Mouse (Mus musculus) MEL (cell line): Measurements from ENCODE around the gene H2afv. TPM values are rescaled to one million over a fixed set of nuclear protein-coding genes. Genes with fewer than 3 reads are reported as not detected.
A peak's percentile ranks its signal among the peaks of the same experiment; 100 is the strongest.

Experiments used
- DNase-seq: peaks from one replicate; pipeline ENCODE4 v3.0.0; 2011; ENCODE audit warnings: low read depth, low spot score
- H3K27ac ChIP-seq: 2 replicates; pipeline ENCODE4 v1.5.1; 2012; ENCODE audit warnings: low read depth, mild to moderate bottlenecking, control low read depth, low read length, moderate library complexity; ENCODE audit not compliant: control insufficient read depth
- H3K27me3 ChIP-seq, 2 experiments: fragments of 150-350 bp in 1 of 2; sonication (generic) in 1 of 2; 2 replicates each; pipeline ENCODE4 v1.6.1; 2012; ENCODE audit warnings: low read length in 2 of 2, mild to moderate bottlenecking in 2 of 2, improper control_type of control experiment in 1 of 2, moderate library complexity in 1 of 2; ENCODE audit not compliant: insufficient read depth in 2 of 2, control insufficient read depth in 1 of 2
- H3K36me3 ChIP-seq, 2 experiments: 2 replicates each; pipeline ENCODE4 v1.6.1; 2012 to 2014; ENCODE audit warnings: low read length in 2 of 2, improper control_type of control experiment in 1 of 2, inconsistent platforms in 1 of 2, mild to moderate bottlenecking in 1 of 2; ENCODE audit not compliant: insufficient read depth in 2 of 2, control insufficient read depth in 1 of 2
- H3K4me1 ChIP-seq, 2 experiments: fragments of 150-350 bp in 1 of 2; sonication (generic) in 1 of 2; 2 replicates each; pipeline ENCODE4 v1.6.1; 2012; ENCODE audit warnings: low read length in 2 of 2, improper control_type of control experiment in 1 of 2, mild to moderate bottlenecking in 1 of 2; ENCODE audit not compliant: insufficient read depth in 2 of 2, control insufficient read depth in 1 of 2
- H3K4me3 ChIP-seq, 2 experiments: fragments of 150-350 bp in 1 of 2; sonication (generic) in 1 of 2; 2 replicates each; pipeline ENCODE4 v1.5.1; 2012; ENCODE audit warnings: low read depth in 2 of 2, low read length in 2 of 2, mild to moderate bottlenecking in 2 of 2, moderate library complexity in 2 of 2, control low read depth in 1 of 2, improper control_type of control experiment in 1 of 2; ENCODE audit not compliant: control insufficient read depth in 1 of 2, insufficient read depth in 1 of 2
- H3K79me2 ChIP-seq: 2 replicates; pipeline ENCODE4 v1.6.1; 2012; ENCODE audit warnings: mild to moderate bottlenecking, low read length, moderate library complexity; ENCODE audit not compliant: control insufficient read depth, poor library complexity, insufficient read depth
- H3K9ac ChIP-seq: 2 replicates; pipeline ENCODE4 v1.6.1; 2012; ENCODE audit warnings: low read depth, mild to moderate bottlenecking, control low read depth, low read length, moderate library complexity; ENCODE audit not compliant: control insufficient read depth, poor library complexity, severe bottlenecking
- H3K9me3 ChIP-seq: fragments of 150-350 bp; sonication (generic); replicated peaks from 2 replicates; pipeline ENCODE4 v1.6.1; 2012; ENCODE audit warnings: mild to moderate bottlenecking, low read length, improper control_type of control experiment, moderate library complexity; ENCODE audit not compliant: insufficient read depth
- BHLHE40 ChIP-seq: IDR thresholded peaks from 2 replicates; pipeline ENCODE4 v1.6.1; 2012; ENCODE audit warnings: low read depth, mild to moderate bottlenecking, inconsistent platforms, low read length, improper control_type of control experiment, borderline replicate concordance
- CHD1 ChIP-seq: IDR thresholded peaks from 2 replicates; pipeline ENCODE4 v1.6.1; 2012; ENCODE audit warnings: low read depth, mild to moderate bottlenecking, inconsistent platforms, low read length, improper control_type of control experiment
- CTCF ChIP-seq, 3 experiments: IDR thresholded peaks in 2 of 3; conservative IDR thresholded peaks in 1 of 3; 2 replicates each; pipeline ENCODE4 v1.5.1; 2011 to 2012; ENCODE audit warnings: low read length in 3 of 3, low read depth in 2 of 3, mild to moderate bottlenecking in 2 of 3, improper control_type of control experiment in 1 of 3, inconsistent platforms in 1 of 3, mixed read lengths in 1 of 3, moderate library complexity in 1 of 3; ENCODE audit not compliant: control insufficient read depth in 1 of 3, insufficient read depth in 1 of 3, poor library complexity in 1 of 3, severe bottlenecking in 1 of 3
- ETS1 ChIP-seq: IDR thresholded peaks from 2 replicates; pipeline ENCODE4 v1.6.1; 2012; ENCODE audit warnings: low read depth, mild to moderate bottlenecking, inconsistent platforms, low read length, improper control_type of control experiment, moderate library complexity
- GATA1 ChIP-seq: IDR thresholded peaks from 2 replicates; pipeline ENCODE4 v1.6.1; 2011; ENCODE audit warnings: low read depth, low read length, improper control_type of control experiment
- HCFC1 ChIP-seq: IDR thresholded peaks from 2 replicates; pipeline ENCODE4 v1.6.1; 2012; ENCODE audit warnings: low read depth, mild to moderate bottlenecking, inconsistent platforms, low read length, improper control_type of control experiment, moderate library complexity
- JUND ChIP-seq: IDR thresholded peaks from 2 replicates; pipeline ENCODE4 v1.6.1; 2011; ENCODE audit warnings: low read depth, mild to moderate bottlenecking, improper control_type of control experiment, low read length
- KAT2A ChIP-seq: conservative IDR thresholded peaks from 2 replicates; pipeline ENCODE4 v1.6.1; 2012; ENCODE audit warnings: low read depth, low read length, improper control_type of control experiment, inconsistent platforms
- MAFK ChIP-seq: IDR thresholded peaks from 2 replicates; pipeline ENCODE4 v1.6.1; 2011; ENCODE audit warnings: low read depth, mild to moderate bottlenecking, low read length, improper control_type of control experiment, borderline replicate concordance
- MAX ChIP-seq: IDR thresholded peaks from 2 replicates; pipeline ENCODE4 v1.6.1; 2011; ENCODE audit warnings: low read length, improper control_type of control experiment
- MAZ ChIP-seq: IDR thresholded peaks from 2 replicates; pipeline ENCODE4 v1.6.1; 2012; ENCODE audit warnings: low read depth, mild to moderate bottlenecking, inconsistent platforms, low read length, improper control_type of control experiment
- MEF2A ChIP-seq: IDR thresholded peaks from 2 replicates; pipeline ENCODE4 v1.6.1; 2014; ENCODE audit warnings: low read depth, mild to moderate bottlenecking, inconsistent platforms, low read length, improper control_type of control experiment; ENCODE audit not compliant: poor library complexity, insufficient replicate concordance, severe bottlenecking; ENCODE audit errors: extremely low read depth
- MYB ChIP-seq: IDR thresholded peaks from 2 replicates; pipeline ENCODE4 v1.6.1; 2011; ENCODE audit warnings: mild to moderate bottlenecking, low read depth, low read length, improper control_type of control experiment
- MYC ChIP-seq: IDR thresholded peaks from 2 replicates; pipeline ENCODE4 v1.6.1; 2011; ENCODE audit warnings: low read depth, mild to moderate bottlenecking, low read length, improper control_type of control experiment, moderate library complexity
- NELFE ChIP-seq: IDR thresholded peaks from 2 replicates; pipeline ENCODE4 v1.6.1; 2011; ENCODE audit warnings: low read depth, low read length, improper control_type of control experiment
- NRF1 ChIP-seq: IDR thresholded peaks from 2 replicates; pipeline ENCODE4 v1.6.1; 2014; ENCODE audit warnings: low read depth, mild to moderate bottlenecking, inconsistent platforms, low read length, improper control_type of control experiment, moderate library complexity; ENCODE audit not compliant: poor library complexity, insufficient read depth, severe bottlenecking
- POLR2A ChIP-seq, 2 experiments: IDR thresholded peaks; 2 replicates each; pipeline ENCODE4 v1.6.1; 2011 to 2012; ENCODE audit warnings: low read length in 2 of 2, mild to moderate bottlenecking in 2 of 2, control low read depth in 1 of 2, improper control_type of control experiment in 1 of 2, low read depth in 1 of 2, moderate library complexity in 1 of 2; ENCODE audit not compliant: control insufficient read depth in 1 of 2, insufficient read depth in 1 of 2, poor library complexity in 1 of 2
- POLR2AphosphoS2 ChIP-seq: IDR thresholded peaks from 2 replicates; pipeline ENCODE4 v1.6.1; 2011; ENCODE audit warnings: low read length, improper control_type of control experiment
- POLR2AphosphoS5 ChIP-seq: IDR thresholded peaks from 2 replicates; pipeline ENCODE4 v1.6.1; 2012; ENCODE audit warnings: low read depth, borderline replicate concordance, mild to moderate bottlenecking, inconsistent platforms, low read length, moderate library complexity, mixed read lengths
- RAD21 ChIP-seq: IDR thresholded peaks from 2 replicates; pipeline ENCODE4 v1.6.1; 2011; ENCODE audit warnings: mild to moderate bottlenecking, low read depth, low read length, improper control_type of control experiment
- RCOR1 ChIP-seq: IDR thresholded peaks from 2 replicates; pipeline ENCODE4 v1.6.1; 2012; ENCODE audit warnings: low read depth, mild to moderate bottlenecking, inconsistent platforms, low read length, improper control_type of control experiment
- SMC3 ChIP-seq: IDR thresholded peaks from 2 replicates; pipeline ENCODE4 v1.6.1; 2011; ENCODE audit warnings: low read depth, low read length, improper control_type of control experiment
- TAL1 ChIP-seq: IDR thresholded peaks from 2 replicates; pipeline ENCODE4 v1.6.1; 2012; ENCODE audit warnings: mild to moderate bottlenecking, inconsistent platforms, low read length, moderate library complexity, mixed read lengths
- TBP ChIP-seq: IDR thresholded peaks from 2 replicates; pipeline ENCODE4 v1.8.0; 2011; ENCODE audit warnings: low read depth, low read length, improper control_type of control experiment
- UBTF ChIP-seq: IDR thresholded peaks from 2 replicates; pipeline ENCODE4 v1.6.1; 2012; ENCODE audit warnings: low read depth, mild to moderate bottlenecking, inconsistent platforms, low read length, improper control_type of control experiment, moderate library complexity, borderline replicate concordance; ENCODE audit not compliant: insufficient read depth
- USF1 ChIP-seq: IDR thresholded peaks from 2 replicates; pipeline ENCODE4 v1.6.1; 2014; ENCODE audit warnings: low read depth, mild to moderate bottlenecking, inconsistent platforms, low read length, improper control_type of control experiment, moderate library complexity
- ZC3H11A ChIP-seq: IDR thresholded peaks from 2 replicates; pipeline ENCODE4 v1.6.1; 2012; ENCODE audit warnings: low read depth, mild to moderate bottlenecking, inconsistent platforms, low read length, improper control_type of control experiment
- ZKSCAN1 ChIP-seq: IDR thresholded peaks from 2 replicates; pipeline ENCODE4 v1.6.1; 2012; ENCODE audit warnings: low read depth, mild to moderate bottlenecking, inconsistent platforms, low read length, improper control_type of control experiment, moderate library complexity
- ZMIZ1 ChIP-seq: IDR thresholded peaks from 2 replicates; pipeline ENCODE4 v1.6.1; 2012; ENCODE audit warnings: low read depth, mild to moderate bottlenecking, inconsistent platforms, low read length, improper control_type of control experiment, moderate library complexity
- ZNF384 ChIP-seq: IDR thresholded peaks from 2 replicates; pipeline ENCODE4 v1.6.1; 2012; ENCODE audit warnings: low read depth, mild to moderate bottlenecking, inconsistent platforms, low read length, improper control_type of control experiment
- polyA plus RNA-seq, 2 experiments: library from polyadenylated mRNA; stranded (reverse) in 1 of 2; unstranded in 1 of 2; fragments of >175 nt in 1 of 2; fragments of >200 nt in 1 of 2; gene quantifications; 2 replicates each; pipeline versions ENCODE4 v1.2.1 to v1.2.4; 2012; ENCODE audit warnings: low replicate concordance in 2 of 2, low read depth in 1 of 2; ENCODE audit not compliant: insufficient read length in 2 of 2, insufficient read depth in 1 of 2, missing spikeins in 1 of 2
- total RNA-seq: library from RNA; depleted of rRNA; stranded (reverse); fragments of 300-350 nt; gene quantifications from 2 replicates; pipeline ENCODE4 v1.2.3, GENCODE M21; 2012

Gene H2afv
- total and polyA plus RNA-seq, 3 experiments, result 97.2 to 159 TPM; not detected in 1

GRCm38 (mm10) chr11:6444077-6444853 is at the start of gene H2afv (continued):
- TF ChIP-seq TAL1, result no peak
- TF ChIP-seq POLR2AphosphoS5, result no peak
- TF ChIP-seq BHLHE40, result no peak
- TF ChIP-seq CHD1, result no peak

- Histone ChIP-seq H3K9me3 (no peaks in the 10 kb centered on the region), H3K79me2 (no peaks in the 10 kb centered on the region), H3K4me3 (no peak overlapping the region), H3K4me1 (peaks cover 7 to 15% of the 10 kb centered on the region in 2 experiments), H3K27ac (no peak overlapping the region), H3K27me3 (no peaks in the 10 kb centered on the region; a peak in 1 of 4 replicates), H3K9ac (no peak overlapping the region), H3K36me3 (peaks cover 0 to 13% of the 10 kb centered on the region in 2 experiments; a peak in 2 of 4 replicates)
- peak; percentile 67 for DNase-seq
- TF ChIP-seq CHD1, result no peak
- TF ChIP-seq MYB, result no peak
- TF ChIP-seq ZC3H11A, result peak; percentile 32; the same call in 1 of the 2 replicates
- peak; percentile 54 for TF ChIP-seq RAD21
- no peak for TF ChIP-seq ETS1
- TF ChIP-seq MAZ, result no peak
- no peak for TF ChIP-seq GATA1
- no peak for TF ChIP-seq POLR2AphosphoS2
- peak; percentile 49 for TF ChIP-seq SMC3
- no peak for TF ChIP-seq KAT2A
- no peak for TF ChIP-seq JUND
- no peak for TF ChIP-seq MYC
- TF ChIP-seq MAX, result no peak
- TF ChIP-seq NELFE, result no peak
- TF ChIP-seq HCFC1, result no peak
- TF ChIP-seq UBTF, result no peak
- TF ChIP-seq ZKSCAN1, result no peak
- TF ChIP-seq TAL1, result no peak
- no peak for TF ChIP-seq MEF2A
- TF ChIP-seq ZNF384, result no peak
- TF ChIP-seq RCOR1, result no peak
- TF ChIP-seq CTCF (IDR thresholded peaks at IDR 0.05 in 2 of 3, conservative IDR thresholded peaks at IDR 0.05 in 1 of 3; ENCODE audit: control insufficient read depth in 1 of 3, insufficient read depth in 1 of 3, low read depth in 2 of 3, low read length in 3 of 3, poor library complexity in 1 of 3, severe bottlenecking in 1 of 3), result peak; percentile 50 to 76 (median 59)
- peak; percentile 14; the same call in 1 of the 2 replicates for TF ChIP-seq USF1
- TF ChIP-seq POLR2A (IDR thresholded peaks at IDR 0.05; ENCODE audit: control insufficient read depth in 1 of 2, insufficient read depth in 1 of 2, low read depth in 1 of 2, low read length in 2 of 2, poor library complexity in 1 of 2), result no peak
- no peak for TF ChIP-seq TBP
- no peak for TF ChIP-seq BHLHE40
- no peak for TF ChIP-seq MAFK
- TF ChIP-seq NRF1, result no peak
- TF ChIP-seq ZMIZ1, result no peak
These were observed 45.7 kb upstream of the H2afv start for GRCm38 (mm10) chr11:6489691-6490503.
